Mouse (Mus musculus) liver, embryonic 11.5 days (tissue): ENCODE results near the gene Brd9. TPM values are rescaled to one million over a fixed set of nuclear protein-coding genes. Genes with fewer than 3 reads are reported as not detected.

ENCODE experiments used
- ATAC-seq: fragments of 200-750 bp; cut with Nextera tagmentation; replicated peaks from 2 replicates; pipeline ENCODE4 v1.8.0; 2017; ENCODE audit warnings: moderate number of reproducible peaks, mild to moderate bottlenecking, moderate TSS enrichment, moderate library complexity; ENCODE audit not compliant: low FRiP score
- DNase-seq: peaks from one replicate; pipeline ENCODE4 v3.0.0-alpha.2; 2017; ENCODE audit warnings: low spot score
- H3K27ac ChIP-seq: fragments of 300-500 bp; sonication (generic); 2 replicates; pipeline ENCODE4 v1.5.1; 2014; ENCODE audit warnings: mild to moderate bottlenecking, low read depth, low read length, control low read depth
- H3K27me3 ChIP-seq: fragments of 300-500 bp; sonication (generic); replicated peaks from 2 replicates; pipeline ENCODE4 v1.6.1; 2014; ENCODE audit warnings: low read length, mixed read lengths; ENCODE audit not compliant: control insufficient read depth, insufficient read depth
- H3K36me3 ChIP-seq: fragments of 300-500 bp; sonication (generic); 2 replicates; pipeline ENCODE4 v1.6.1; 2014; ENCODE audit warnings: mild to moderate bottlenecking, low read length, moderate library complexity, mixed read lengths; ENCODE audit not compliant: control insufficient read depth, insufficient read depth
- H3K4me1 ChIP-seq: fragments of 300-500 bp; sonication (generic); replicated peaks from 2 replicates; pipeline ENCODE4 v1.6.1; 2014; ENCODE audit warnings: low read length, mixed read lengths; ENCODE audit not compliant: control insufficient read depth, insufficient read depth
- H3K4me2 ChIP-seq: fragments of 300-500 bp; sonication (generic); 2 replicates; pipeline ENCODE4 v1.6.1; 2014; ENCODE audit warnings: mild to moderate bottlenecking, control low read depth, moderate library complexity
- H3K4me3 ChIP-seq: fragments of 300-500 bp; sonication (generic); 2 replicates; pipeline ENCODE4 v1.5.1; 2014; ENCODE audit warnings: low read depth, low read length, control low read depth
- H3K9ac ChIP-seq: fragments of 300-500 bp; sonication (generic); 2 replicates; pipeline ENCODE4 v1.6.1; 2014; ENCODE audit warnings: low read depth, low read length, control low read depth
- H3K9me3 ChIP-seq: fragments of 300-500 bp; sonication (generic); 2 replicates; pipeline ENCODE4 v1.6.1; 2016; ENCODE audit warnings: low read length, inconsistent platforms, mixed read lengths; ENCODE audit not compliant: control insufficient read depth
- WGBS: fragments of 180-500 bp; shearing (Covaris S2); extraction: QIAGEN DNeasy Blood & Tissue Kit; methylation state at CpG from one replicate; pipeline ENCODE4 v1.1.7; 2014; 5-methylcytosine and 5-hydroxymethylcytosine counted together
- polyA plus RNA-seq: library from polyadenylated mRNA; unstranded; fragments of >200 nt; fragmentation: Nextera tagmentation; extraction: Ambion mirVana; gene quantifications from 2 replicates; pipeline ENCODE4 v1.2.1, GENCODE M21; 2014

The Brd9 gene
- polyA plus RNA-seq: 32.4 and 33.5 TPM in 2 replicates

DNA sequence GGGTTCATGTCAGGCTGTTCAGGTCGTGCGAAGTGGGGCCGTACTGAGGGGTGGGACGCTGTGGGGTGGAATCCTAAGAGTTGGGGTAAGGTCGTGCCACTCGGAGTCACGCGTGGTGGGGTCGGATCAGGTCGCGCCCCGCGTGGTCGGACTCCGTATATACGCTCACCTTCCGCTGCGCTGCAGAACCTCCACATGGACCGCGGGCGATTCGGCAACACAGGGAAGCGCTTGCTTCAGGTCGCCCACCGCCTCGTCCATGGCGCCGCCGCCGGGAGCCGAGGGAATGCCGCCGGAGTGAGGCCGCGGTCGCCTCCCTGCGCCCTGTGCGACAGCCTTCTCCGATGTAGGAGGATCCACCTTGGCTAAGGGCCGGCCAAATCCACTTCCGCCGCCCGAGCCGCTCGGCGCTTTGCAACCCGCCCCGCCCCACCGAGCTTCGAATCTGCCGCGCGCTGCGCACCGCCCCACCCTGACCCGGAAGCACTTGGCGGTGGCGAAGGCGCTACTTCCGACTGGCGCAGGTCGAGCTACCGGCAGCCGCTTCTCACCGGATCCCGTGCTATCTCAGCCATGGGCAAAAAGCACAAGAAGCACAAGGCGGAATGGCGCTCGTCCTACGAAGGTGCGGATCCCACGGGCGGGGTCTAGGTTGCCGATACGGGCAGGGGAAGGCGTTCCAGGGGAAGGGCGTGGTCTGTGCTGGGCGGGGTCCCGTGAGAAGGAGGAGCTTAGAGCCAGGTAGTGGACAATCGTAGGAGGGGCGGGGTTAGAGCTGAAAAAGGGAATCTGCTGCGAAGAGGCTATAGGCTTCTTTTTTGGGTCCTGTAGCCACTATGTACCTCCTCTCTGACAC, at the start of gene Brd9, which contains the start of gene Trip13:
TSS of gene Brd9 (plus strand) at position 491 of the 856 bp plus-strand sequence.
TSS of gene Trip13 (minus strand) at position 464 of the 856 bp plus-strand sequence.
- H3K4me2 ChIP-seq: peak within 1 kb of the TSS; percentile 68
- ATAC-seq (peak; percentile 95), DNase-seq (peak; percentile 98)
- peaks cover 10% of the 10 kb centered on the region; the same call in 1 of the 2 replicates for H3K36me3 ChIP-seq
- H3K9ac ChIP-seq: peak within 1 kb of the TSS; percentile 91
- no peaks in the 10 kb centered on the region for H3K9me3 ChIP-seq
- H3K4me3 ChIP-seq: peak within 1 kb of the TSS; percentile 75
- no peaks in the 10 kb centered on the region for H3K27me3 ChIP-seq
- H3K27ac ChIP-seq: peak within 1 kb of the TSS; percentile 90
- WGBS: under 1% methylated on average over 82 of the region's 82 CpGs
- H3K4me1 ChIP-seq: peaks cover 7% of the 10 kb centered on the region

DNA sequence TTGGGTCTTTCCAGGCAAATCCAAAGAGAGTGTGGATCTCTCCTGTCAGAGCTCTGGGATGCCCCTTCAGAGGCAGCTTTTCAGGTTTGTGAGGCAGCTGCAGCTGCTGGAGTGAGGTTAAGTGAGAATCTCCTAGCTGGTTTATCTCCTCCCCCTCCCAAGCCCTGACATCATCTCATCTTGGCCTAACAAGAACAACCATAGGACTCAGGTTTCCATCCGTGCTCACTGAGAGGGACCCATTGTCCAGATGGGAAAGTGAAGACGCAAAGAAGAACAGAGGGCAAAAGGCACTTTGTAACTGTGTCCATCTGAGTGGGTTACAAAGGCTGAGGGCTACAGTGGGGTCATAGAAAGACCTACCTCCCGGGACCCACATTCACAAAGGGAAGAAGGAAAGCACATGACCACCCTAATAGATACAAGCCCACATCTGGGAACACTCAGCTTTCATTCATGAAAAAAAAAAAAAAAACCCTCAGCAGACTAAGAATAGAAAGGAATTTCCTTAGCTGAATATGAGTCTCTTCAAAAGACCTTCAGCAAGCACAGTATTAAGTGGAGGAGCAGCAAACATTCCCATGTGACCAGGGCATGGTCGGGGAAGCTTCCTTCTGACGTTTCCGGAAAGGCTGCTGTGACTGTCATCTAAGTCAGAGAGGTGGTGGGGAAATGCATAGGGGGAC, 45.0 kb upstream of the Brd9 start:
- DNase-seq (no peak), ATAC-seq (no peak; the same call in 1 of the 2 replicates)
- Histone ChIP-seq H3K9me3 (no peaks in the 10 kb centered on the region), H3K36me3 (no peaks in the 10 kb centered on the region), H3K27ac (no peak overlapping the region), H3K4me3 (no peak overlapping the region), H3K4me2 (no peak overlapping the region), H3K27me3 (no peaks in the 10 kb centered on the region), H3K9ac (no peak overlapping the region), H3K4me1 (no peaks in the 10 kb centered on the region)
- WGBS: 50% methylated on average over 6 of the region's 6 CpGs

DNA sequence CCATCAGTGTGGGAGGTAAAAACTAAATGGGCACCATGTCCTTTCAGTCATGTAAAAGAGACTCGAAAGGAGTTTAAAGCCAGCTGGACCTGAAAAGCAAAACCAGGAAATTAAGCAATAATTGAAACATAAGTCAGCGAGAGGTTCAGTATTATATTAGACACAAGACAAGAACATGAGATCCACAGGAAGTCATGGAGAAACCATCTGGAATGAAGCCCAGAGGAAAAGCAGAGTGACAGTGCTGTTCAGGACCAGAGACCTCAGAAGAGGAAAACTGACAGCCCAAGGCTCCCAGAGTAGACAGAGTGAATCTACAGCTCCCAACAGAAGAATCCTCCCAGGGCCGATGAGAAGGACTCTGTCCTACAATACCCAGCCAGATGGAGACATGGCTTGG, 40.0 kb upstream of the Brd9 start:
- Histone ChIP-seq H3K9ac (no peak overlapping the region), H3K27ac (no peak overlapping the region), H3K4me2 (no peak overlapping the region), H3K4me1 (no peaks in the 10 kb centered on the region), H3K4me3 (no peak overlapping the region), H3K36me3 (no peaks in the 10 kb centered on the region), H3K27me3 (no peaks in the 10 kb centered on the region), H3K9me3 (no peaks in the 10 kb centered on the region)
- DNase-seq (no peak), ATAC-seq (no peak)
- 86% methylated on average over 3 of the region's 3 CpGs for WGBS

DNA sequence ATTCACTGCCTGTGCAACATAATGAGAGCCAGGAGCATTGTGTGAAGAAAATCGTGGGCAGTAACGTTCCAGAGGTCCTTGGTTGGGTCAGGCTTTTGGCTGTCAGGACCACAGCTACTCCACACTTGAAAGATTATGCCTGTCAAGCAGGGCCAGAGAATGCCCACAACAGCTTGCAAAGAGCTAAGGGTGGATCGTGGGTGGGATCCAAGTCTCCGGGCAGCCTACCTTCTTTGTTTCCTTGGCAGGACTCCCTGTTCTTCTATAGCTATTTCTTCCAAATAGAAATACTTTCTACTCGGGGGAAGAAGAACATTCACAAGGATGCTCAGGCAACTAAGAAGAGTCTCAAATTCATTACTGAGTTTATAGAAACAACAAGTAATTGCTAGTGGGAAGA, 30.5 kb upstream of the Brd9 start:
- no peak overlapping the region for H3K9ac ChIP-seq
- H3K27ac ChIP-seq: no peak overlapping the region
- H3K27me3 ChIP-seq: no peaks in the 10 kb centered on the region
- H3K4me3 ChIP-seq: no peak overlapping the region
- H3K9me3 ChIP-seq: no peaks in the 10 kb centered on the region
- H3K4me2 ChIP-seq: no peak overlapping the region
- no peaks in the 10 kb centered on the region for H3K4me1 ChIP-seq
- DNase-seq (no peak), ATAC-seq (no peak)
- 90% methylated on average over 5 of the region's 5 CpGs for WGBS
- peaks cover 5% of the 10 kb centered on the region; the same call in 1 of the 2 replicates for H3K36me3 ChIP-seq

DNA sequence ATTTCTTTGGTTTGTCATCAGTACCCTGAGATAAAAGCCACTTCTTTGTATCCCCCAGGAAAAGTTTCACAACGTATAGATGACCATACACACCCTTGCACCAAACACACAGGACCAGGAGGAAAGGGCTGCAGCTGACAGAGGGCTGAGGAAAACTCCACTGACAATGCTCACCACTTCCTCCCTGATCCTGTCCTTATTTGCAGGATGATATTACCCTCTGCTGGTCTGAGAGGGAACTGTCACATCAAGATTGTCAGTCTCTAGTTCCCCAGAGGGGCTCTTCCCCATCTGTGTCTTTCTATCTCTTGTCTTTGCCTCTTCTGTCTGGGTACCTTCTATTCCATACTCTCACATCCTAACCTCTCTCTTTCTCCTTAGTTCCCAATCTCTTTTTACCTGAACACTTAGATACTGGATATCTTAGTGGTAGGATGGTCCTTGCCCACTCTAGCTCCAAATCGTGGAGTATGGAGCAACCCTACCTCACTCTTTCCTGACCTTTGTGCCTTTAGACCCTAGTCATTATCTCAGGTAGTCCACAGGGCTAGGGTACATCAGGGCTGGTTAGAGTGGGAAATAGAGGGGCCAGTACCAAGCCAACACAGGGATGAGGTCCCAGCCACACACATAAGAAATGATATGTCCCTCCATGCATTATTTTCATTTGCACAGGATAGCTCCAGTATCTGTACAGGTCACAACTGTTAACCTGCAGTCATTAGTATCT, 29.8 kb upstream of the Brd9 start:
- no peak for ATAC-seq
- no peaks in the 10 kb centered on the region for H3K4me1 ChIP-seq

DNA sequence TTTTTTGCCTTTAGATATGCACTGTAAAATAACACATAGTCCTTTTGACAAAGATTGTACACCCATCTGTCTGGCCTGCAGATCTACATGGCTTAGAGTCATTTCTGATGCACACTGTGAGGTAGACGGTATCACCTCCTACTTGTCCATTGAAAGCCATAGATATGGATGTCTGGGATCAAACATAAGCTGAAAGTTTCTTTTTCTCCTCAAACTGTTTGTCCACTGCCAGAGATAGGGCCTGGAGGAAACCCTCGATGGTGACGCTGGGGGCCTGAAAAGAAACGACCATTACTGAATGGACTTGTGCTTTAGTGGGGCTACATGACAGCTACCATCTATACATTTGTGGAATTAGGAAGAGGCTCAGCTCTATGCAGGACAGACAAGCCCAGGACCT, 24.5 kb upstream of the Brd9 start:
- H3K36me3 ChIP-seq: peaks cover 21% of the 10 kb centered on the region
- H3K27me3 ChIP-seq: no peaks in the 10 kb centered on the region
- H3K9ac ChIP-seq: no peak overlapping the region
- H3K27ac ChIP-seq: no peak overlapping the region
- H3K4me2 ChIP-seq: no peak overlapping the region
- DNase-seq (no peak), ATAC-seq (no peak)
- 86% methylated on average over 4 of the region's 4 CpGs for WGBS
- H3K4me1 ChIP-seq: no peaks in the 10 kb centered on the region
- H3K9me3 ChIP-seq: no peaks in the 10 kb centered on the region
- H3K4me3 ChIP-seq: no peak overlapping the region

More for the DNA sequence above, 29.8 kb upstream of the Brd9 start:
- Histone ChIP-seq H3K4me2 (no peak overlapping the region), H3K27me3 (no peaks in the 10 kb centered on the region), H3K9ac (no peak overlapping the region), H3K27ac (no peak overlapping the region), H3K9me3 (no peaks in the 10 kb centered on the region), H3K4me3 (no peak overlapping the region), H3K36me3 (peaks cover 5% of the 10 kb centered on the region; the same call in 1 of the 2 replicates)
- no peak for DNase-seq
- WGBS: 65% methylated on average over 2 of the region's 2 CpGs

GRCm38 (mm10) chr13:73932201-73932600, 5.4 kb upstream of the Brd9 start:
- H3K4me1 ChIP-seq: no peaks in the 10 kb centered on the region
- no peak overlapping the region for H3K4me2 ChIP-seq
- H3K27me3 ChIP-seq: no peaks in the 10 kb centered on the region
- no peak overlapping the region for H3K4me3 ChIP-seq
- DNase-seq: no peak
- ATAC-seq: no peak
- H3K9me3 ChIP-seq: no peaks in the 10 kb centered on the region
- no peak overlapping the region for H3K9ac ChIP-seq
- peaks cover 30% of the 10 kb centered on the region; the same call in 1 of the 2 replicates for H3K36me3 ChIP-seq
- WGBS: 84% methylated on average over 10 of the region's 10 CpGs
- H3K27ac ChIP-seq: no peak overlapping the region

DNA sequence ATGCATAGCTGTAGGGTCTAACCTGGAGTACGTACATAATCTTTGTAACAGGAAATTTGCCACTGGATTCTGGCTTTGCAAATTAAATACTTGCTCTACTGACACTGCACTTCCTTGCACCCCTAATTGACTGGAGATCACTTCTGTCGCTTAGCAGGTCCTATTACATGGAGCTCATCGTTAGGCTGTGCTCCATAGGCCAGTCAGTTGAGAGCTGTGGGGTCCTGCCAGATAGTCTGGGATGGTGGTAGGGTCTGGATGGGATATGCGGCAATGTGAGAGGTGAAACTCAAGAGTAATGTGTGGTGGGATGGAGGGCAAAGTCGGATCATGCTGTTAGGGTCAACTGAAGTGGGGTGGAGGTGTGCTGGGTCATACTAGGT, 682 bp upstream of the Brd9 start:
- H3K4me3 ChIP-seq: peak overlapping the region; percentile 75
- peaks cover 7% of the 10 kb centered on the region for H3K4me1 ChIP-seq
- H3K27me3 ChIP-seq: no peaks in the 10 kb centered on the region
- peak overlapping the region; percentile 91 for H3K9ac ChIP-seq
- WGBS: 7% methylated on average over 5 of the region's 5 CpGs
- H3K36me3 ChIP-seq: peaks cover 6% of the 10 kb centered on the region; the same call in 1 of the 2 replicates
- no peaks in the 10 kb centered on the region for H3K9me3 ChIP-seq
- ATAC-seq (peak; percentile 39), DNase-seq (no peak)
- peak overlapping the region; percentile 68 for H3K4me2 ChIP-seq
- peak overlapping the region; percentile 90; the same call in 1 of the 2 replicates for H3K27ac ChIP-seq
